In genomic region chr6:6481596-6481995, GRCm38 (mm10) we compare ENCODE assay signal across 4 mouse cellular contexts.
A peak's percentile ranks its signal among the peaks of the same experiment; 100 is the strongest.
DNase-seq lines count a peak whose midpoint lies in the region; ATAC-seq lines count a peak whose summit lies in the region.
"Not testable (repeated sequence)": the region's sequence is repeated elsewhere in the genome, so short reads cannot be mapped to it uniquely, and the experiment has no call there.

No protein-coding gene starts in this region.

- H3K4me3 ChIP-seq in midbrain, embryonic 11.5 days (ENCODE audit: low read depth, low read length) = not testable (repeated sequence)

- H3K9me3 ChIP-seq in midbrain, embryonic 11.5 days (ENCODE audit: control insufficient read depth, low read length) = not testable (repeated sequence)

- DNase-seq in ES-CJ7 (ENCODE audit: low read depth, low spot score) = peak; percentile 47
- DNase-seq in R1 (ENCODE audit: low read depth, low spot score) = peak; percentile 56
- peak; percentile 58 for DNase-seq in ZHBTc4 (ENCODE audit: low read depth, low spot score)
- DNase-seq in midbrain, embryonic 11.5 days (ENCODE audit: low spot score, missing footprints) = peak; percentile 33

- not testable (repeated sequence) for H3K27ac ChIP-seq in midbrain, embryonic 11.5 days (ENCODE audit: low read depth, low read length)

- not testable (repeated sequence) for H3K9ac ChIP-seq in midbrain, embryonic 11.5 days (ENCODE audit: low read length)

- not testable (repeated sequence) for H3K27me3 ChIP-seq in midbrain, embryonic 11.5 days (ENCODE audit: control insufficient read depth, insufficient read depth, low read length)

- ATAC-seq in midbrain, embryonic 11.5 days (ENCODE audit: low FRiP score) = not testable (repeated sequence)

- WGBS in midbrain, embryonic 11.5 days = 88% methylated on average over 1 of the region's 1 CpGs

- H3K36me3 ChIP-seq in midbrain, embryonic 11.5 days (ENCODE audit: control insufficient read depth, insufficient read depth, low read length) = not testable (repeated sequence)

- not testable (repeated sequence) for H3K4me2 ChIP-seq in midbrain, embryonic 11.5 days

- not testable (repeated sequence) for H3K4me1 ChIP-seq in midbrain, embryonic 11.5 days (ENCODE audit: control insufficient read depth, insufficient read depth, low read length)
